Mouse (Mus musculus): ENCODE results near the gene Itga3.

DNA sequence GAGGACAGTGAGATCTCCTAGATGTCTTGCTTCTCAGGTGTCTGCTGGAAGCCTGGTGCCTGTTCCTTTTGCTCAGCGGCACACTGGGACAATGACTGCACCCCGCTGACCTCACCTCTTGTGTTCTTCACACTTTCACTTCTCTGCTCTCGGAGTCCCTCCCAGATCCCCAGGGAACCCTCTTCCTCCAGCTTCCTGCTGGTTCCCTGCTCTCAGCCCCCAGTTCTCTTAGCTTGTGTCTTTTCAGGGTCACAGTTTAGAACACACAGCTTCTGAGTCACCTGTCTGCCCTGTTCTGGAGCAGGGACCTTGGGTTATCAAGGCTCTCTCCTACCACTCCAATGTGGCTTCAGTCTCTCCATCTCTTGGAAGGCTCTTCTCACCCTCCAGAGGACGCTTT lies 7.6 kb upstream of the Itga3 start:
- TF ChIP-seq CTCF (conservative IDR thresholded peaks at IDR 0.05; ENCODE audit: low read length) = no peak
- no peak for TF ChIP-seq POU5F1 (IDR thresholded peaks at IDR 0.05; ENCODE audit: borderline replicate concordance, low read length)

Data from E14TG2a.4 (cell line).